Mouse (Mus musculus): ENCODE measurements at regions not wholly inside any gene's neighbourhood (a gene's known extent, or its start where the extent isn't known, plus 50 kb on each side); places are given as distances from the start of the nearest gene placed in this dataset.
A peak's percentile ranks its signal among the peaks of the same experiment; 100 is the strongest.

GRCm38 (mm10) chr7:113653130-113653529, 112.7 kb upstream of the Spon1 start:
- TF ChIP-seq POLR2A (IDR thresholded peaks at IDR 0.05; ENCODE audit: low read depth, low read length) = no peak
- peak; percentile 54; the same call in 1 of the 2 replicates for TF ChIP-seq CTCF (IDR thresholded peaks at IDR 0.05; ENCODE audit: borderline replicate concordance, insufficient read depth, low read length)

Data from embryonic fibroblast, embryonic 13.5 days (primary cell).